Mouse (Mus musculus) hindbrain, postnatal 0 days (tissue): ENCODE data around the gene Trim34b. TPM values are rescaled to one million over a fixed set of nuclear protein-coding genes. Genes with fewer than 3 reads are reported as not detected.
"Not testable (repeated sequence)": the region's sequence is repeated elsewhere in the genome, so short reads cannot be mapped to it uniquely, and the experiment has no call there.

ENCODE experiments used
- ATAC-seq: fragments of 200-750 bp; cut with Nextera tagmentation; 2 replicates; pipeline ENCODE4 v1.8.0; 2017; ENCODE audit warnings: mild to moderate bottlenecking, moderate TSS enrichment, moderate library complexity
- DNase-seq: peaks from one replicate; pipeline ENCODE4 v3.0.0-alpha.2; 2015; ENCODE audit warnings: low spot score
- H3K27ac ChIP-seq: fragments of 300-500 bp; sonication (generic); 2 replicates; pipeline ENCODE4 v1.5.1; 2014; ENCODE audit warnings: mild to moderate bottlenecking
- H3K27me3 ChIP-seq: fragments of 300-500 bp; sonication (generic); 2 replicates; pipeline ENCODE4 v1.6.1; 2014; ENCODE audit warnings: low read length, mixed read lengths; ENCODE audit not compliant: insufficient read depth
- H3K36me3 ChIP-seq: fragments of 300-500 bp; sonication (generic); 2 replicates; pipeline ENCODE4 v1.6.1; 2014; ENCODE audit warnings: low read length, mixed read lengths; ENCODE audit not compliant: insufficient read depth
- H3K4me1 ChIP-seq: fragments of 300-500 bp; sonication (generic); 2 replicates; pipeline ENCODE4 v1.6.1; 2014; ENCODE audit warnings: antibody characterized with exemption, low read length, mixed read lengths; ENCODE audit not compliant: insufficient read depth
- H3K4me2 ChIP-seq: fragments of 300-500 bp; sonication (generic); 2 replicates; pipeline ENCODE4 v1.6.1; 2014; ENCODE audit warnings: low read depth, mild to moderate bottlenecking, low read length, moderate library complexity, mixed read lengths
- H3K4me3 ChIP-seq: fragments of 300-500 bp; sonication (generic); 2 replicates; pipeline ENCODE4 v1.5.1; 2014; ENCODE audit warnings: low read length
- H3K9ac ChIP-seq: fragments of 300-500 bp; sonication (generic); replicated peaks from 2 replicates; pipeline ENCODE4 v1.6.1; 2014; ENCODE audit warnings: mild to moderate bottlenecking, low read length, moderate library complexity, mixed read lengths
- H3K9me3 ChIP-seq: fragments of 300-500 bp; sonication (generic); 2 replicates; pipeline ENCODE4 v1.6.1; 2016; ENCODE audit warnings: low read length, mixed read lengths
- CTCF ChIP-seq: IDR thresholded peaks from 2 replicates; pipeline ENCODE4 v1.5.1; 2016; ENCODE audit warnings: antibody characterized with exemption, control low read depth, low read depth
- WGBS: fragments of 180-500 bp; shearing (Covaris S2); extraction: QIAGEN DNeasy Blood & Tissue Kit; methylation state at CpG from one replicate; pipeline ENCODE4 v1.1.7; 2014; 5-methylcytosine and 5-hydroxymethylcytosine counted together
- polyA plus RNA-seq: library from polyadenylated mRNA; unstranded; fragments of >200 nt; fragmentation: Nextera tagmentation; extraction: Ambion mirVana; gene quantifications from 2 replicates; pipeline ENCODE4 v1.2.1, GENCODE M21; 2015
- total RNA-seq: library from RNA; depleted of rRNA; stranded (reverse); fragments of >200 nt; gene quantifications from 2 replicates; pipeline ENCODE4 v1.2.3, GENCODE M21; 2014; rRNA removed

Gene Trim34b
- total RNA-seq = not detected in 2 replicates
- polyA plus RNA-seq = not detected in 2 replicates

GRCm38 (mm10) chr7:104329171-104329570 is at the start of gene Trim34b:
Gene Trim34b, plus strand, starts transcription at chr7:104329471.
- not testable (repeated sequence) for ATAC-seq, H3K36me3 ChIP-seq
- WGBS = 86% methylated on average over 2 of the region's 2 CpGs

GRCm38 (mm10) chr7:104287576-104288443 is 41.5 kb upstream of the Trim34b start, which contains the start of gene Trim5:
Gene Trim5, minus strand, starts transcription at chr7:104288094.
- peak; percentile 76 for ATAC-seq
- not testable (repeated sequence) for H3K4me3 ChIP-seq, DNase-seq

More at GRCm38 (mm10) chr7:104329171-104329570, at the start of gene Trim34b:
- DNase-seq, H3K4me1 ChIP-seq, H3K4me2 ChIP-seq, H3K9ac ChIP-seq, H3K9me3 ChIP-seq, H3K27me3 ChIP-seq, H3K4me3 ChIP-seq, H3K27ac ChIP-seq: not testable (repeated sequence)

GRCm38 (mm10) chr7:104290641-104291040 is 38.6 kb upstream of the Trim34b start:
- Histone ChIP-seq H3K36me3 (no peaks in the 10 kb centered on the region), H3K4me2 (no peak overlapping the region), H3K4me3 (no peak overlapping the region), H3K27me3 (no peaks in the 10 kb centered on the region), H3K9me3 (no peaks in the 10 kb centered on the region), H3K9ac (no peak overlapping the region), H3K4me1 (no peaks in the 10 kb centered on the region), H3K27ac (no peak overlapping the region)
- no peak for TF ChIP-seq CTCF
- ATAC-seq (no peak), DNase-seq (no peak)
- 85% methylated on average over 1 of the region's 1 CpGs for whole genome bisulfite sequencing

More at GRCm38 (mm10) chr7:104287576-104288443, 41.5 kb upstream of the Trim34b start, which contains the start of gene Trim5:
- H3K9me3 ChIP-seq, H3K27me3 ChIP-seq, H3K4me1 ChIP-seq, H3K36me3 ChIP-seq, H3K9ac ChIP-seq, H3K27ac ChIP-seq: not testable (repeated sequence)
- H3K4me2 ChIP-seq = 0 out of 2 replicates have a peak within 1 kb of the TSS, but pooled peaks have one; percentile 27
- 42% methylated on average over 14 of the region's 14 CpGs for WGBS

GRCm38 (mm10) chr7:104291638-104292400 is 37.5 kb upstream of the Trim34b start:
- no peaks in the 10 kb centered on the region for H3K27me3 ChIP-seq
- no peak overlapping the region for H3K4me3 ChIP-seq
- no peak for ATAC-seq
- no peak overlapping the region for H3K9ac ChIP-seq
- 84% methylated on average over 5 of the region's 5 CpGs for WGBS
- TF ChIP-seq CTCF = no peak
- H3K9me3 ChIP-seq = no peaks in the 10 kb centered on the region
- no peaks in the 10 kb centered on the region for H3K36me3 ChIP-seq
- H3K4me2 ChIP-seq = no peak overlapping the region
- no peak overlapping the region for H3K27ac ChIP-seq
- DNase-seq = no peak
- H3K4me1 ChIP-seq = no peaks in the 10 kb centered on the region

GRCm38 (mm10) chr7:104314796-104315353 is 14.4 kb upstream of the Trim34b start:
- DNase-seq = peak; percentile 1
- no peak for ATAC-seq

GRCm38 (mm10) chr7:104315369-104316080 is 13.7 kb upstream of the Trim34b start, which contains the start of gene Trim12a:
Gene Trim12a, minus strand, starts transcription at chr7:104315466.
- not testable (repeated sequence) for H3K4me1 ChIP-seq, DNase-seq, H3K9ac ChIP-seq, H3K27ac ChIP-seq, H3K27me3 ChIP-seq, H3K9me3 ChIP-seq, H3K36me3 ChIP-seq
- WGBS = 24% methylated on average over 4 of the region's 4 CpGs
- Histone ChIP-seq H3K4me2 (peak within 1 kb of the TSS; percentile 43), H3K4me3 (peak within 1 kb of the TSS; percentile 32)
- ATAC-seq = peak; percentile 74; the same call in 1 of the 2 replicates

More at GRCm38 (mm10) chr7:104314796-104315353, 14.4 kb upstream of the Trim34b start:
- Histone ChIP-seq H3K4me1 (no peaks in the 10 kb centered on the region), H3K36me3 (no peaks in the 10 kb centered on the region), H3K27ac (no peak overlapping the region), H3K4me3 (peak overlapping the region; percentile 32), H3K4me2 (peak overlapping the region; percentile 43), H3K9me3 (no peaks in the 10 kb centered on the region), H3K27me3 (no peaks in the 10 kb centered on the region), H3K9ac (no peak overlapping the region)
- no peak for TF ChIP-seq CTCF
- 15% methylated on average over 15 of the region's 15 CpGs for WGBS
